Mouse (Mus musculus): ENCODE data around the gene Zfp157. TPM values are rescaled to one million over a fixed set of nuclear protein-coding genes. Genes with fewer than 3 reads are reported as not detected.

Zfp157 gene
- polyA plus RNA-seq (2014; fragmentation: Illumina TruSeq; extraction: RNeasy Lipid Tissue Mini Kit (QIAGEN cat#74804)) = 44.3 TPM

DNA sequence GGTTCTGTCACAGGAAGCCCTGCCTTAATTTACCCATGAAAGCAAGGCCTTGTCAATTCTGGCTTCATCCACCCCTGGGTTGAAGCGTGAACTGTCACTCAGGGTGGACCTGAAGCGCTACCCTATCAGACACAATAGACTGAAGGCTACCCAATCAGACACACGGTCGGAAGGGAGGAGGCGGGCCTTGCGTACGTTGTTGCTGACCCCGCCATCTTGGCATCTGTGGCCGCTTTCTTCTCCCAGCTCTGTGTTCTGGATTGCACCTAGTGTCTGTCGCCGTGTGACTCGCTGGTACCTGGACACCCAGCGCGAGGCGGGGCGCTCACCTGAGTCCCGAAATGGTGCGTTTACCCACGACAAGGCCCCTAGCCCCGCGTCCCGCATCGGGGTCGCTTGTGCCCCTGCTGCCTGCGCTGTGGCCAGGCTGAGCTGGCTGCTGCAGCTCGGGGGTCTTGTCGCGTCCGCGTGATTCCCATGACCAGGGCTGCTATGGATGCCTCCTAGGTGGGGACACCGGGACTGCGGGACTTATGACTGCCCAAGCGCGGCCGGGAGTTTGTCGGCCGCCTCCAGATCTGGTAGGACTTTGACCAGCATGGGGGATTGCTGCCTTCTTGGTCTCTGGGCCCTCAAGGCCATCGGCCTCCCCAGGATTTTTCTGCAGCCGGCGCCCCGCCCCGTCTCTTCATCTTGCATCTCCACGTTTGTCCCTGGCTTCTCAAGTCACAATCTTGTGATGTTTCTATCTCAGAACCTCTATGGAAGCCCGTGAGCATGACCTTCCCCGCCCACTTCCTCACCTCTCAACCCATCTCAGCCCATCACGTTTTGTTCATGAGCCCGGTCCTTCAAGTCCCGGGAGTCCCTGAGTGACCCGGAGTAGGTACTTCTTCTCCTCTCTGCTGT lies at the start of gene Zfp157:
Gene Zfp157, plus strand, starts transcription at position 183 of the 909 bp plus-strand sequence.

Other genes starting within 250 kb of the Zfp157 start
- 0.48 TPM for gene Mblac1, start 247.2 kb upstream of the Zfp157 start, polyA plus RNA-seq (2014; fragmentation: Illumina TruSeq; extraction: RNeasy Lipid Tissue Mini Kit (QIAGEN cat#74804))
- 0.54 TPM for gene Nxpe5, start 215.6 kb upstream of the Zfp157 start, polyA plus RNA-seq (2014; fragmentation: Illumina TruSeq; extraction: RNeasy Lipid Tissue Mini Kit (QIAGEN cat#74804))
- gene Lamtor4, start 186.0 kb upstream of the Zfp157 start, polyA plus RNA-seq (2014; fragmentation: Illumina TruSeq; extraction: RNeasy Lipid Tissue Mini Kit (QIAGEN cat#74804)) = not detected
- gene BC037034, start 177.4 kb upstream of the Zfp157 start, polyA plus RNA-seq (2014; fragmentation: Illumina TruSeq; extraction: RNeasy Lipid Tissue Mini Kit (QIAGEN cat#74804)) = 0.51 TPM
- gene Gal3st4, start 168.6 kb upstream of the Zfp157 start, polyA plus RNA-seq (2014; fragmentation: Illumina TruSeq; extraction: RNeasy Lipid Tissue Mini Kit (QIAGEN cat#74804)) = 0.54 TPM
- not detected for gene Gm43720, start 161.5 kb upstream of the Zfp157 start, polyA plus RNA-seq (2014; fragmentation: Illumina TruSeq; extraction: RNeasy Lipid Tissue Mini Kit (QIAGEN cat#74804))
- 1.1 TPM for gene Gpc2, start 161.5 kb upstream of the Zfp157 start, polyA plus RNA-seq (2014; fragmentation: Illumina TruSeq; extraction: RNeasy Lipid Tissue Mini Kit (QIAGEN cat#74804))
- 0.68 TPM for gene Stag3, start 161.2 kb upstream of the Zfp157 start, polyA plus RNA-seq (2014; fragmentation: Illumina TruSeq; extraction: RNeasy Lipid Tissue Mini Kit (QIAGEN cat#74804))
- not detected for gene Pvrig, start 99.5 kb upstream of the Zfp157 start, polyA plus RNA-seq (2014; fragmentation: Illumina TruSeq; extraction: RNeasy Lipid Tissue Mini Kit (QIAGEN cat#74804))
- not detected for gene 1700123K08Rik, start 123.2 kb downstream of the Zfp157 start, polyA plus RNA-seq (2014; fragmentation: Illumina TruSeq; extraction: RNeasy Lipid Tissue Mini Kit (QIAGEN cat#74804))
- 159 TPM for gene Zfp68, start 178.3 kb downstream of the Zfp157 start, polyA plus RNA-seq (2014; fragmentation: Illumina TruSeq; extraction: RNeasy Lipid Tissue Mini Kit (QIAGEN cat#74804))
- gene A430033K04Rik, start 181.4 kb downstream of the Zfp157 start, polyA plus RNA-seq (2014; fragmentation: Illumina TruSeq; extraction: RNeasy Lipid Tissue Mini Kit (QIAGEN cat#74804)) = 38.9 TPM